Mouse (Mus musculus): ENCODE measurements around the gene Sap30l. TPM values are rescaled to one million over a fixed set of nuclear protein-coding genes. Genes with fewer than 3 reads are reported as not detected.

The Sap30l gene
- polyA plus RNA-seq (2016; fragmentation: Nextera tagmentation; extraction: Ambion mirVana), result 12.3 and 13.2 TPM in 2 replicates

DNA sequence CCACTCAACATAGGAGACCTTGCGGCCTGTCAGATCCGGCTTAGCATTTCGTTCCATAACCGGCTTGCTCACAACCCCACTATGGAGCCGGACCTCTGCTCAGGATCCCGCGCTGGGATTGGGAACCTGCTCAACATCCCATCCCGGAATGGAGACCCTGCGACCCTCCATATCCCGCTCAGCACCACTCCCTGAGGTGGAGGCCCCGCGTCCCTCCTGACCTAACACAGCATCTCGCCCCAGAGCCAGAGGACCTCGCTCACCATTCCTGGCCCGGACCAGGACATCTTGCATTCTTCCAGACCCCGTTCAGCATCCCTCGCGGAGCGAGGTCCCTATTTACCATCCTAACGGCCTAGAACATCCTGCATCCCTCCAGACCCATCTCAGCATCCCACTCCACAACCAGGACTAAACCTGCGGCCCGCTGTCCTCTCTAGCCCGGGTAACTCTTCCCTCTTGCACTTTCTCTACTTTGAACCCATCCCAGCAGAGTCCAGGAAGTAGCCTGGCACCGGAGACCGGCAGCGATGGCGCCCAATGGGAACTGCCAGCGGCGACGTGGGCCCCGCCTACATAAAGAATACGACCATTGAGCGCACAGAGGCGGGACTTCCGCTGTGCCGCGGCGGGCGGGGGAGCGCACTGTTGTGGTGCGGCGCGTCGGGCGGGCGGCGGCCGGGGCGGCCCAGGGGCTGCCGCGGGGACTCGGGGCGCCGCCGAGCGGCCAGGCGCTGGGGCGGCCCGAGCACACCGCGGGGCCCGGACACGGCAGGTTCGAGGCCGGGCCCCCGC lies at the start of gene Sap30l:
TSS of gene Sap30l (plus strand) at position 667 of the 795 bp plus-strand sequence.
- Histone ChIP-seq H3K4me1 (peaks cover 29% of the 10 kb centered on the region), H3K27ac (replicated peaks) (peak within 1 kb of the TSS; percentile 89), H3K36me3 (replicated peaks) (peaks cover 9% of the 10 kb centered on the region), H3K27me3 (replicated peaks; ENCODE audit: low read depth, poor library complexity, severe bottlenecking) (no peaks in the 10 kb centered on the region), H3K9me3 (no peaks in the 10 kb centered on the region), H3K4me3 (peak within 1 kb of the TSS; percentile 95)
- peak; percentile 97 for DNase-seq (ENCODE audit: low spot score)
- under 1% methylated on average over 66 of the region's 66 CpGs for WGBS

DNA sequence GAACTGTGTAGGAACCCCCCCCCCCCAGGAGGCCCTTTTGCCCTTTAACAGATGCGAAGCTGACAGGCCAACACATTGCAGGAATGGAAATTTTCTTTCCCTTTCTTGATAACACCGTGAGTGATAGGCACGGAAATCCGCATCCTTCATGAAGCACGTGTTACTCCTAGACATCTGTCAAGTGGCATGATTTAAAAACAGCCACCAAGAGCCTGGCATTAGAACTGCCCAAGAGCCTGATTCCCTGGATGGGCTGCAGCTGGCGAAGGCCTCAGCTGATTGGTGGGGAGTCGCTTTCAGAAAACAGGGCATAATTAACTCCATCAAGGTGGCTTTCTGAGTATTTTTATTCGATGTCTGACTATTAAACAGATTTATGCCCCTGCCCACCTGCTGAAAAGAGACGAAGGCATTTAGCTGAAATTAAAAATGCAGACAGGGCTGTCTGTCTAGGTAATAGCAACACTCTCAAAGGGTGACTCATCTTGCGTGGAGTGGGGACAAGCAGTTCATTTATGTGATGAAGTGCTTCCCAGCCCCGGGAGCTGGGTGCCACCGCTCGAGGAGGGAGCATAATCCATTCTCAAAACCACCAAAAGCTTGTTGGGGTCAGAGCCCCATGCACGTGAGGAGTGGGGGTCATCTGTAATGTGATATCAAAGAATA lies 47.8 kb upstream of the Sap30l start:
- WGBS, result 87% methylated on average over 14 of the region's 14 CpGs
- peaks cover 31% of the 10 kb centered on the region for H3K4me1 ChIP-seq
- no peaks in the 10 kb centered on the region for H3K9me3 ChIP-seq
- H3K27me3 ChIP-seq (replicated peaks; ENCODE audit: low read depth, poor library complexity, severe bottlenecking), result no peaks in the 10 kb centered on the region; the same call in 1 of the 2 replicates
- no peaks in the 10 kb centered on the region for H3K36me3 ChIP-seq (replicated peaks)
- no peak overlapping the region for H3K27ac ChIP-seq (replicated peaks)
- no peak overlapping the region for H3K4me3 ChIP-seq
- DNase-seq (ENCODE audit: low spot score), result no peak

- H3K36me3 ChIP-seq (replicated peaks), result peaks cover 11% of the 10 kb centered on the region
- no peak overlapping the region for H3K27ac ChIP-seq (replicated peaks)
- WGBS, result 82% methylated on average over 9 of the region's 9 CpGs
- H3K9me3 ChIP-seq, result no peaks in the 10 kb centered on the region
- no peak for DNase-seq (ENCODE audit: low spot score)
- H3K4me3 ChIP-seq, result no peak overlapping the region
- H3K27me3 ChIP-seq (replicated peaks; ENCODE audit: low read depth, poor library complexity, severe bottlenecking), result no peaks in the 10 kb centered on the region
- H3K4me1 ChIP-seq, result peaks cover 17% of the 10 kb centered on the region
Measured at GRCm38 (mm10) chr11:57758621-57759020, 42.8 kb upstream of the Sap30l start.

DNA sequence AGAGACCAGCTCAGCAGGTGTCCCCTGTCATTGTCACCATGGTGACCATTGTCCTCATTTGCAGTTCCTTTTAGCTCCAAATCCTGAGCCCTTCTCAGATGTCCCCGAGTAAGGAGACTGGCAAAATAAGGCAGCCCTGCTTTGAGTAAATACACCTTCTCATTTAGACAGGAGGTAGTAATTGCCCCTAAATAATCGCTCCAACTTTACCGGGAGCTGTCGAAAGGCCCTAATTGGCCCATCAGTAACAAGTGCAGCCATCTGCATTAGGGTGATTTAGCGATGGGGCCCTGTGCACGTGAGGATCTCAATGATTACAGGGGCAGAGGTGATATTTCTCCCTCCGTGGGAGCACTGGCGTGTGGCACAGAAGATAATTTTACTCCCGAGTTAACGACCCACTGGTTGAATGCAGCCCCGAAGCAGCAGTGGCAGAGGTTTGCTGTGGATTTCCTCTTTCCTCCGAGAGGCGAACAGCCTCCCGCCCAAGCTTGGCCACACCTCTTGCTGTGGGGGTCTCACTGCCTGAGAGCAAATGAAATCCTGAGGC lies 40.9 kb upstream of the Sap30l start:
- no peaks in the 10 kb centered on the region for H3K27me3 ChIP-seq (replicated peaks; ENCODE audit: low read depth, poor library complexity, severe bottlenecking)
- H3K36me3 ChIP-seq (replicated peaks), result peaks cover 16% of the 10 kb centered on the region
- DNase-seq (ENCODE audit: low spot score), result peak; percentile 40
- H3K4me3 ChIP-seq, result 0 out of 2 replicates have a peak overlapping the region, but pooled peaks have one; percentile 26
- H3K27ac ChIP-seq (replicated peaks), result no peak overlapping the region
- peaks cover 17% of the 10 kb centered on the region for H3K4me1 ChIP-seq
- H3K9me3 ChIP-seq, result no peaks in the 10 kb centered on the region
- WGBS, result 33% methylated on average over 14 of the region's 14 CpGs

DNA sequence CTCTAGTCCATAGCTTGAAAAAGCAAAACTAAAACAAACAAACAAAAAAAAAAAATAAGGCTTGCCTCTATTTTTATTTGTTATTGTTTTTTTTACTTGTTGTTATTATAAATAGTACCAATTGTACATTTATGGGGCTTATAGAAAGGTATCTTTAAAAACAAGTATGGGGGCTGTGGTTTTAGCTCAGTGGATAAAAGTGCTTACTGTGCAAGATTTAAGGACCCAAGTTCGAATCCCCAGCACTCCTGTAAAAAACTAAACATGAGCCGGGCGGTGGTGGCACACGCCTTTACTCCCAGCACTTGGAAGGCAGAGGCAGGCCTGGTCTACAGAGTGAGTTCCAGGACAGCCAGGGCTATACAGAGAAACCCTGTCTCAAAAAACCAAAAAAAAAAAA lies 40.1 kb upstream of the Sap30l start:
- H3K27me3 ChIP-seq (replicated peaks; ENCODE audit: low read depth, poor library complexity, severe bottlenecking), result no peaks in the 10 kb centered on the region
- peaks cover 19% of the 10 kb centered on the region for H3K36me3 ChIP-seq (replicated peaks)
- DNase-seq (ENCODE audit: low spot score), result no peak
- H3K4me1 ChIP-seq, result peaks cover 25% of the 10 kb centered on the region
- WGBS, result 94% methylated on average over 4 of the region's 4 CpGs
- H3K4me3 ChIP-seq, result no peak overlapping the region
- H3K27ac ChIP-seq (replicated peaks), result no peak overlapping the region
- H3K9me3 ChIP-seq, result no peaks in the 10 kb centered on the region

- H3K4me1 ChIP-seq, result peaks cover 49% of the 10 kb centered on the region
- no peak overlapping the region for H3K4me3 ChIP-seq
Measured at GRCm38 (mm10) chr11:57764124-57764523, 37.3 kb upstream of the Sap30l start.

DNA sequence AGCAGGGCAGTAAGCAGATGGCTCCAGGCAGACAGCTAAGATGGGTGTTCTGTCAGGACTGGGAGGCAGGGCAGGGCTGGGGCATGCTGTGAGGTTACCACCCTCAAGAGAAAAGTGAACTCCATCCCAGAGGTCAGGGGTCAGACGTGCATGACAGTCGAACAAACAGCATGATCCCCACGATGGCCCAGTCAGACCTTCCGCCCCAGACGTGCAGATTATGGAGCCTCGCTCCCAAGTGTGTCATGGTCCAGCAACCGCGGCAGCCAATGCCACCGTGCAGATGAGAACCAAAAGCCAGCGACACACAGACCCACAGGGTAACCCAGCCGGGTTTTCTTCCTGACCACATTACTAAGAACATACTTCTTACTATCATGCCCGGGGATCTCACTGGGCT lies 34.8 kb upstream of the Sap30l start:
- peaks cover 27% of the 10 kb centered on the region for H3K27me3 ChIP-seq (replicated peaks; ENCODE audit: low read depth, poor library complexity, severe bottlenecking)
- peaks cover 28% of the 10 kb centered on the region for H3K36me3 ChIP-seq (replicated peaks)
- peaks cover 33% of the 10 kb centered on the region for H3K4me1 ChIP-seq
- peak overlapping the region; percentile 24; the same call in 1 of the 2 replicates for H3K27ac ChIP-seq (replicated peaks)
- H3K4me3 ChIP-seq, result no peak overlapping the region
- DNase-seq (ENCODE audit: low spot score), result no peak
- H3K9me3 ChIP-seq, result no peaks in the 10 kb centered on the region
- WGBS, result 40% methylated on average over 12 of the region's 12 CpGs

More at GRCm38 (mm10) chr11:57764124-57764523, 37.3 kb upstream of the Sap30l start:
- H3K27me3 ChIP-seq (replicated peaks; ENCODE audit: low read depth, poor library complexity, severe bottlenecking), result 0 out of 2 replicates have a peak, but pooled peaks cover 6% of the 10 kb centered on the region
- no peak overlapping the region for H3K27ac ChIP-seq (replicated peaks)
- H3K9me3 ChIP-seq, result no peaks in the 10 kb centered on the region
- peaks cover 19% of the 10 kb centered on the region for H3K36me3 ChIP-seq (replicated peaks)
- 86% methylated on average over 3 of the region's 3 CpGs for WGBS
- DNase-seq (ENCODE audit: low spot score), result no peak

DNA sequence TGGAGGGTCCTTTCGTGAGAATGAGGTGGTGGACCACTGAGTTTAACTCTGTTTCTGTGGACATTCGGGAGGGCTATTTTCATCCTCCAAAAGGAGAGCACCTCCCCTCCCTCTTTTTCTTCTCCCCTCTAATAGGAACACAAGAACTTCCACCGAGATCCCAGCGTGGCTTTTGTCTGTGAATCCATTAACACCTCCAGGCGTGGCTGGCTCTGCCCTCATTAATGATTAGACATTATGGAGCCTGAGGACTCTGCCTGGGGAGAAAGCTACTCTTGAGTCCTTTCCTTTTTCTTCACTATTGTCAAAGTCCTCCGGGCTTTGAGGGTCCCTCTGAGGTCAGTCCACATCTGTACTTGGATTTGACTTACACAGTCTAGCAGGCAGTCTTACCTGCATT lies 34.3 kb upstream of the Sap30l start:
- no peaks in the 10 kb centered on the region for H3K9me3 ChIP-seq
- no peak for DNase-seq (ENCODE audit: low spot score)
- peaks cover 32% of the 10 kb centered on the region for H3K36me3 ChIP-seq (replicated peaks)
- peaks cover 33% of the 10 kb centered on the region for H3K4me1 ChIP-seq
- no peak overlapping the region for H3K4me3 ChIP-seq
- H3K27me3 ChIP-seq (replicated peaks; ENCODE audit: low read depth, poor library complexity, severe bottlenecking), result peaks cover 33% of the 10 kb centered on the region
- H3K27ac ChIP-seq (replicated peaks), result no peak overlapping the region; the same call in 1 of the 2 replicates
- 59% methylated on average over 6 of the region's 6 CpGs for WGBS

GRCm38 (mm10) chr11:57770776-57771175 lies 30.7 kb upstream of the Sap30l start:
- peaks cover 17% of the 10 kb centered on the region; the same call in 1 of the 2 replicates for H3K36me3 ChIP-seq (replicated peaks)
- no peak overlapping the region for H3K27ac ChIP-seq (replicated peaks)
- H3K9me3 ChIP-seq, result no peaks in the 10 kb centered on the region
- no peak overlapping the region for H3K4me3 ChIP-seq
- peaks cover 52% of the 10 kb centered on the region for H3K27me3 ChIP-seq (replicated peaks; ENCODE audit: low read depth, poor library complexity, severe bottlenecking)
- peaks cover 61% of the 10 kb centered on the region for H3K4me1 ChIP-seq
- 92% methylated on average over 5 of the region's 5 CpGs for WGBS
- no peak for DNase-seq (ENCODE audit: low spot score)

- Histone ChIP-seq H3K9me3 (no peaks in the 10 kb centered on the region), H3K27ac (replicated peaks) (no peak overlapping the region), H3K27me3 (replicated peaks; ENCODE audit: low read depth, poor library complexity, severe bottlenecking) (peaks cover 52% of the 10 kb centered on the region), H3K36me3 (replicated peaks) (peaks cover 15% of the 10 kb centered on the region; the same call in 1 of the 2 replicates), H3K4me1 (peaks cover 57% of the 10 kb centered on the region), H3K4me3 (no peak overlapping the region)
- WGBS, result 92% methylated on average over 8 of the region's 8 CpGs
- no peak for DNase-seq (ENCODE audit: low spot score)
Measured at GRCm38 (mm10) chr11:57771676-57772075, 29.8 kb upstream of the Sap30l start.

GRCm38 (mm10) chr11:57773479-57773878 lies 28.0 kb upstream of the Sap30l start:
- Histone ChIP-seq H3K4me1 (peaks cover 46% of the 10 kb centered on the region), H3K36me3 (replicated peaks) (peaks cover 15% of the 10 kb centered on the region; the same call in 1 of the 2 replicates), H3K27ac (replicated peaks) (peak overlapping the region; percentile 11; the same call in 1 of the 2 replicates), H3K4me3 (peak overlapping the region; percentile 4; the same call in 1 of the 2 replicates), H3K9me3 (no peaks in the 10 kb centered on the region), H3K27me3 (replicated peaks; ENCODE audit: low read depth, poor library complexity, severe bottlenecking) (peaks cover 58% of the 10 kb centered on the region)
- WGBS, result 14% methylated on average over 13 of the region's 13 CpGs
- DNase-seq (ENCODE audit: low spot score), result peak; percentile 49

DNA sequence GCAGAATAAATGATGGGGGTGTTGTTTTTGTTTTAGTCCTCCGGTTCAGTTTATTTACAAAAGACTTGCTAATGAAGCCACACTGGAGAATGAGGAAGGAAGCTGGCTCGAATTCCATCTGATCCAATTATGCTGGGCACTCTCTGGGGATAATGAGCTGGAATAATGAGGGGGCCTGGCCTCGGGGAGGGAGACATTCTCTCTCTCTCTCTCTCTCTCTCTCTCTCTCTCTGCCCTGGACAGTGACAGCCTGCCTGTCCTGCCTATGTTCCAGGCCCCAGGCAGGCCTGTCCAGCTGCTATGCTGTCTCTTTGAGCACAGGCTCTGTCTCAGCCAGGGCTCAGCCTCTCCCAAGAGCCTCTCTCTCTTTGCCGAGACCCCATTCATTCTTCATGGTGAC lies 27.5 kb upstream of the Sap30l start:
- DNase-seq (ENCODE audit: low spot score), result peak; percentile 58
- Histone ChIP-seq H3K27ac (replicated peaks) (peak overlapping the region; percentile 3; the same call in 1 of the 2 replicates), H3K36me3 (replicated peaks) (peaks cover 15% of the 10 kb centered on the region; the same call in 1 of the 2 replicates), H3K4me3 (no peak overlapping the region), H3K4me1 (peaks cover 42% of the 10 kb centered on the region), H3K27me3 (replicated peaks; ENCODE audit: low read depth, poor library complexity, severe bottlenecking) (peaks cover 54% of the 10 kb centered on the region), H3K9me3 (no peaks in the 10 kb centered on the region)
- WGBS, result 3% methylated on average over 4 of the region's 4 CpGs
